Mouse (Mus musculus) heart, postnatal 0 days (tissue): Measurements from ENCODE around the gene Unc119.

ENCODE experiments used
- CTCF ChIP-seq: IDR thresholded peaks from 2 replicates; pipeline ENCODE4 v1.5.1; 2016; ENCODE audit warnings: antibody characterized with exemption, control low read depth, low read depth
- EP300 ChIP-seq: IDR thresholded peaks from 2 replicates; pipeline ENCODE4 v1.6.1; 2016; ENCODE audit warnings: antibody characterized with exemption, low read depth

GRCm38 (mm10) chr11:78327215-78327614, 16.1 kb upstream of the Unc119 start:
- TF ChIP-seq CTCF (no peak), EP300 (no peak)
